Mouse (Mus musculus): ENCODE data around the gene D930020B18Rik.

GRCm38 (mm10) chr10:121653079-121653478 lies 11.7 kb downstream of the D930020B18Rik start:
- TF ChIP-seq CTCF (IDR thresholded peaks at IDR 0.05; ENCODE audit: extremely low read depth, insufficient read length, insufficient replicate concordance, low read depth, low read length) (no peak), POLR2A (IDR thresholded peaks at IDR 0.05; ENCODE audit: low read depth, low read length) (no peak)
